Mouse (Mus musculus): ENCODE measurements around the gene Slc35e1. TPM values are rescaled to one million over a fixed set of nuclear protein-coding genes. Genes with fewer than 3 reads are reported as not detected.

Slc35e1 gene
- total RNA-seq, 2 experiments from 2014 or later, result 36.6 to 43.0 TPM

- no peak for DNase-seq
Observed at GRCm38 (mm10) chr8:72485456-72486199, 6.8 kb downstream of the Slc35e1 start.

- DNase-seq, result peak; percentile 98
Observed at GRCm38 (mm10) chr8:72474826-72475546, 17.4 kb downstream of the Slc35e1 start, which contains the start of gene Cherp. TSS of gene Cherp (minus strand) at chr8:72475226.

GRCm38 (mm10) chr8:72470684-72471083, 21.7 kb downstream of the Slc35e1 start:
- no peak for DNase-seq

DNA sequence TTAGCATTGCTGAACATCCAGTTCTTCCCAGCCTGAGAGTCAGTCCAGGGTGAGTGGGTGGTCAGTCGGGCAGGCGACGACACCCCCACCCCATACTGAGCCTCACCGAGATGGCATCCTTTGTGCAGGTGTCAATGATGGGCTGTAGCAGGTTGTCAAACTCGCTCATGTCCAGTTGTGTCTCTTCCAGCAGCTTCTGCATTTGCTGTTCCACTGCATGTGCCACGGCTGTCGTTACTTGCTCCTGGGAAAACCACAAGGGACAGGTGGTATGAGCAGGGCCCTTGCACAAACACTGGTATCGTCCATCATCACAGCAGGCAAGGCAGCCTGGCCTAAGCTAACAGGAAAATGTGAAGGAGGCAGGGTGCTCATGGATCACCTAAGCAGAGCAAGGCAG, 22.4 kb downstream of the Slc35e1 start:
- no peak for DNase-seq

DNA sequence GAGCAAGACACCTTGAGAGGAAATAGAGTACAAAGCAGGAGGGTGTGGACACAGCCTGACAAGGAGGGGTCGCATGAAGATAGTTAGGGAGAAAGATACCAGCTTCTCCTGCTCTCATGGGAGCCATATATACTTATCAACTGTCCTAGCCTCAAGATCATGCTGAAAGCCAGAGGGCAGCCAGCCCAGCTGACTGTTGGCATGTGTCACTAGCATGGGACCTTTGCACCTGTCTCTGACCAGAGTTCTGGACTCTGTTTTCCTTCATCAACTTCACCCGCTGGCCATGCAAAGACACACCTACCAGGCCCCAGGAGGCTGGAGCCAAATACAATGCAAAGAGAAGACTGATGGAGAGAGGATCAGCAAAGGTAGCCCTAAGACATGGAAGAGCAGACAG, 23.2 kb downstream of the Slc35e1 start:
- no peak for DNase-seq

- no peak for DNase-seq
Observed at GRCm38 (mm10) chr8:72464211-72464610, 28.2 kb downstream of the Slc35e1 start.

GRCm38 (mm10) chr8:72459881-72460533, 32.4 kb downstream of the Slc35e1 start:
- DNase-seq, result no peak

DNA sequence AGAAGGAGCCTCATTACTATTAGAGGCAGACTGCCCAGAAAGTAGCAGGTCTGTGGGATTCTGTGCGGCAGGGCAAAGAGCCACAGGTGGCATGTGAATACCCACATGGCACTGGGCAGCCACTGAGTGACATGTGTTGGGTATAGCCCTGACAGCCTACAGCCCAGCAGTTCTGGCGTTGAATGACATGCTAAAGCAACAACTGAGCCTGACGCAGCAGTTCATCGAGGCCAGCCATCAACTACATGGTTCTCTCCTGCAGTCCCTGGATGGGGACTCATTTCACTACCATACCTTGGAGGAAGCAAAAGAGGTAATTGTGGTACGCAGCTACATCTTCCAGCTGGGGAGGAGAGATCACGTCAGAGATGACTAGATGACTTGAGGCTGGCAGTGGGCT, 34.0 kb downstream of the Slc35e1 start:
- DNase-seq, result no peak

DNA sequence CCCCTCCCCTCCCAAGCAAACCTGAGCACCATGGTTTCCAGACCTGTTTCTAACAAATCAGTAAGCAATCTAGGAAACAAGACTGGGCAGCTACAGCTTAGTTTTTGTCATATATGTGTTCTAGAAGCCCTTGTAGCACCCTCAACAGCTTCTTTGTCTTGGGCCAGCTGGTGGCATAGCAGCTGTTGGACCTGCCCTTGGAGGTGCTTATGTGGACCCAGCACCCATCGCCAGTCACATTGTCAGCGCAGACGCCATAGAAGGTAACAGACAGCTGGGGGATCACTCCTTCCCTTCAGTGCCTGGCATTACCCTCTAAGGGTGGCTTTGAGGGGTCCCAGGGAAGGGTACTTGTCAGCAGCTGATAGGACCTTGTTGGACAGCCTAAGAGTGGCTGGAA, 34.6 kb downstream of the Slc35e1 start:
- no peak for DNase-seq

- DNase-seq, result no peak
Observed at GRCm38 (mm10) chr8:72455317-72455716, 37.1 kb downstream of the Slc35e1 start.

- no peak for DNase-seq
Observed at GRCm38 (mm10) chr8:72453904-72454303, 38.5 kb downstream of the Slc35e1 start.

DNA sequence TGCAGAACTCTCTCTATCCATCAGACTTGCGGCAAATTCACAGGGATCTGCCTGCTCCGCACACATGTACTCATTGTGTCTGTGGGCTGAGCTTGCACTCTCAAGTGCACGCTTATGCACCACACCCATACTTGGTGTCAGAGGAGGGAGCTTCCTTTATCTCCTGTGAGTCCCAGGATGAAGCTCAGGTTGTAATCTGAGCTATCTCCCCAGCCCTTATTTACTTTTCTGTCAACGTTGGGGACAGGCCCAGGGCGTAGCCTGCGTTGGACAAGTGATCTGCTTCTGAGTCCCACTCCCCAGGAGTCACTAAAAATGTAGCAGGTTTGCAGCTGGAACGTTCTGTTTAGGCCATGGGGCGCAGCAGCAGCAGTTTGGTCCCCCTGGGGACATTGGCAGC, 40.9 kb downstream of the Slc35e1 start:
- no peak for DNase-seq

GRCm38 (mm10) chr8:72445071-72445470, 47.3 kb downstream of the Slc35e1 start:
- DNase-seq, result no peak

DNA sequence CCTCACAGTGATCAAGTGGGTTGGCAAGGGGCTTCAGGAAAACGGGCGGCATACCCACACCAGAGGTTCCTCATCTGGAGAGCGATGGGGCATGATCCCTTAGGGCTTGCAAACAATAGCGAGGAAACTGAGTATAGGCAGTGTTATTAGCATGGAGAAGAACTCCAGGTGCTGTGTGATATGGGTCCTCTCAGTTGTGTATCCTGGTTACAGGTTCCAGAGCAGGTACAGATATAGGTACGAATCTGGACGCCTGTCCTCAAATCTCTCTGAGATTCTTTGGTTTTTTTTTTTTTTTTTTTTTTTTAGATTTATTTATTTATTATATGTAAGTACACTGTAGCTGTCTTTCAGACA, 48.4 kb downstream of the Slc35e1 start:
- no peak for DNase-seq

DNA sequence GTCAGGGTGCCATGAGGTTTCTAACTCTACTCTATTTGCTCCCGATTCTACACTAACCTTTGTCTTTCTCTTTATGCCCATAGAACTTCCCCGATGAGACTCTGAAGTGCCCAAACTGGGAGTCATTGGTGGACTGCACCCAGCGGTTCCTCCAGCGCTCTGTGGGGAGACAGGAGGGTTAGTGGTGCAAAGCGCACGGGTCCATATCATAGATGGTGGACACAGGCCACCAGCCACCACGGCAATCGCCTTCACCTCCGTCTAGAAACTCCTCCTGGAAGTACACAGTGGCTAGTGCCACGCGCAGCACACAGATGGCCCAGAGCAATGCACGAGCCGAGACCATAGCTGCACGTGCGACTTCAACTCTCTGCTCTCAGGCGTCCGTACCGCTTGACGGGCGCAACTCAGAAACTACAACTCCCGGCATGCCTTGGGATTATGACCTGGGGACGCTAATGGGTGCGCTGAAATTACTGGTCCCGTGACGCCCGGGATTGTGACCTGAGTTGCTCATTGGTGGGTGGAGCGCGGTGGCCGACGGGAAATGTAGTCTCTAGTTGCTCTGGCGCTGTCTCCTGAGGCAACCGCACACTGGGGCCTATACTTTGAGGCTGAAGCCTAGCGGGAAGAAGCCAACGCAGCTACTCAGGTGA, 48.9 kb downstream of the Slc35e1 start, which contains the start of the genes Calr3 and 1700030K09Rik:
Calr3 (minus strand) TSS at position 533 of the 656 bp plus-strand sequence.
1700030K09Rik (plus strand) TSS at position 543 of the 656 bp plus-strand sequence.
- peak; percentile 97 for DNase-seq

DNA sequence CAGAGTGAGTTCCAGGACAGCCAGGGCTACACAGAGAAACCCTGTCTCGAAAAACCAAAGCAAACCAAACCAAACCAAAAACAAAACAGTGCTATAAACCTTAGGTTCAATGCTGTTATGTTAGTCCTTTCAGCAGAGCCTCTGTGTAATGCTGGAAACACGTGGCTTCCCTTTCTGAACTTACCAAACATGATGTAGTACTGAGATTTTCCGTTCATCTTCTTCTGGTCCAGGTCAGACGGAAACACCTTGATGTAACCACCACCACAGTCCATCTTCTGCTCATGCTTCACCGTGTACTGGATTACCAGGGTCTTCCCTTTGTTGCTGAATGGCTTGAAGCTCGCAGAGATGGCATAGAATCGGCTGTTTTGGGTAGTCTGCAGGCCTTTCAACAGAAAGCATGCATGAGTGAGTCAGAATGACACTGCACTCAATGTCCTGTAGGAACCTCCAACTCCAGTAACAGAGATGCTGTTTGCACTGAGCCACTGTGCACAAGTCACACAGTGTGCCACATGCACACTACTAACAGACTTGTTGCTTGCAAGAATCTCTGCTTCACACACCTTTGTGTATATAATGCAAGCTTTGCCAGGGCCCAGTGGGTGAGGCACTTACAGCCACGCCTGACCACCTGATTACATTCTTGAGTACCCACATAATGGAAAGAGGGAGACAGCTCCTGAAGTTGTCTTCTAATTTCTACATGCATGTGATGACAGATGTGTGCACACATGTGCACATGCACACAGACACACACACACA, 54.0 kb downstream of the Slc35e1 start:
- no peak for DNase-seq

GRCm38 (mm10) chr8:72434952-72435351, 57.5 kb downstream of the Slc35e1 start:
- DNase-seq, result no peak

All from gastrocnemius, postnatal 25 days (tissue).